Mouse (Mus musculus): Measurements from ENCODE around the gene Sfxn4.

GRCm38 (mm10) chr19:60795244-60795643 lies 66.0 kb downstream of the Sfxn4 start:
- TF ChIP-seq CTCF (IDR thresholded peaks at IDR 0.05; ENCODE audit: borderline replicate concordance, control insufficient read depth, extremely low read depth, insufficient read depth, low read length, poor library complexity) (no peak), POLR2A (IDR thresholded peaks at IDR 0.05; ENCODE audit: control insufficient read depth, extremely low read depth, insufficient read depth, low read length, poor library complexity) (no peak)

All from thymus, adult 2 months (tissue).